Mouse (Mus musculus): ENCODE measurements around the gene Rcor2. TPM values are rescaled to one million over a fixed set of nuclear protein-coding genes. Genes with fewer than 3 reads are reported as not detected.

The Rcor2 gene
- polyA plus RNA-seq, 1 experiment from 2014 or later, result 9.7 TPM

- Histone ChIP-seq H3K27ac (no peak overlapping the region), H3K9me3 (no peaks in the 10 kb centered on the region), H3K4me3 (no peak overlapping the region), H3K4me2 (no peak overlapping the region), H3K4me1 (peaks cover 43% of the 10 kb centered on the region), H3K36me3 (no peaks in the 10 kb centered on the region), H3K9ac (no peak overlapping the region), H3K27me3 (no peaks in the 10 kb centered on the region)
- ATAC-seq (ENCODE audit: borderline replicate concordance, extremely low read depth, low FRiP score, low TSS enrichment), result no peak
- WGBS, result 64% methylated on average over 7 of the region's 7 CpGs
Observed at GRCm38 (mm10) chr19:7301647-7302492, 34.7 kb downstream of the Rcor2 start.

DNA sequence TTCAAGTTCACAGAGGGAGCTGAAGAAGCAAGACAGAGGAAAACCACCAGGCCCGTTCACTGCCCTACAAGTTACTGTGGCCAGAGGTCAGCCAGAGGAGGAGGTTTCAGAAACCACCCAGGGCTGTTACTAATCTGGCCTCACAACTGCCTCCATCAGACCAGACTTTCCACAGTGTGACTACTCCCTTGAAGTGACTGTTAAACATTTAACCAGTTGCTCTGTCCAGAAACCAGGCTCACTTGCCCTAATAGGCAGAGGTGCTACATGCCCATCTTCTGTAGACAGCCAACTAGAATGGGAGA, 35.3 kb downstream of the Rcor2 start:
- Histone ChIP-seq H3K4me2 (no peak overlapping the region), H3K4me3 (no peak overlapping the region), H3K9ac (no peak overlapping the region), H3K27me3 (no peaks in the 10 kb centered on the region), H3K36me3 (no peaks in the 10 kb centered on the region), H3K9me3 (no peaks in the 10 kb centered on the region), H3K27ac (no peak overlapping the region), H3K4me1 (peaks cover 49% of the 10 kb centered on the region)
- no peak for ATAC-seq (ENCODE audit: borderline replicate concordance, extremely low read depth, low FRiP score, low TSS enrichment)
- 72% methylated on average over 1 of the region's 1 CpGs for WGBS

DNA sequence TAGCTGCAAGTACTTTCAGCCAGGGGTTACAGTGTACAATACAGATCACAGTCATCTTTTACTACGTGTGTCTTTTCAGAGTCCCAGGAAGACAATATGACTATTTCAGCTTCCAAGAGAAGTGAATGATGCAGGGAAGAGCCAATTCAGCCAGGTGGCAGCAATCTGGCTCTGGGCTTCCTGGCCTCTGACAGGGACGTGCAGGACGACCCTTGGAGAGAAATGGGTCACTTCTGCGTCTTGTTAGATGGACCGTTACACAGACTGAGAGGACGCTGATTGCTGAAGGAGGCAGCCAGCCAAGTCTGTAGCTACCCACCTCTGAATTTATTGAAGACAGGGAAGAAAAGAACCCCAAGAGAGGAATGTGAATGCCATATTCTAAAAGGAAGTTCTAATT, 36.7 kb downstream of the Rcor2 start:
- no peak overlapping the region for H3K4me3 ChIP-seq
- no peak overlapping the region for H3K9ac ChIP-seq
- H3K36me3 ChIP-seq, result no peaks in the 10 kb centered on the region
- WGBS, result 57% methylated on average over 6 of the region's 6 CpGs
- no peaks in the 10 kb centered on the region for H3K27me3 ChIP-seq
- H3K4me2 ChIP-seq, result no peak overlapping the region
- peaks cover 62% of the 10 kb centered on the region for H3K4me1 ChIP-seq
- H3K27ac ChIP-seq, result no peak overlapping the region
- H3K9me3 ChIP-seq, result no peaks in the 10 kb centered on the region
- no peak for ATAC-seq (ENCODE audit: borderline replicate concordance, extremely low read depth, low FRiP score, low TSS enrichment)

DNA sequence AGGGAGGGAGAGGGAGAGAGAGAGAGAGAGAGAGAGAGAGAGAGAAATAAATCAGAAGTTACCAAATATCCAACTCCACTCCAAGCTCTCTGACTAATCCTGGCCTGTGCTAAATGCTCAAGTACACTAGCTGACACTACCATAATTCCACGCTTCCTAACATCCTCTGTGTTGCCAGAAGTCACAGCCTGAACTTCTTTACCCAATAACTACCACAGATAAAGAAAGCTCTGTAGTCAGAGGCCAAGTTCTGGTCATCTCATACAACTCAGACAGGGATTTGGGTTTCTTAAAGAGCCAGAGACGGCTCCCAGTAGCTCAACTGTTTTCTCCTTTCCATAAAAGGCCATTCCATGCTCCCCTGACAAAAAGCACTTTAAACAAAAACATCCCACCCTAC, 37.7 kb downstream of the Rcor2 start:
- peaks cover 64% of the 10 kb centered on the region for H3K4me1 ChIP-seq
- no peaks in the 10 kb centered on the region for H3K27me3 ChIP-seq
- no peak for ATAC-seq (ENCODE audit: borderline replicate concordance, extremely low read depth, low FRiP score, low TSS enrichment)
- H3K36me3 ChIP-seq, result no peaks in the 10 kb centered on the region
- H3K4me2 ChIP-seq, result no peak overlapping the region
- 56% methylated on average over 2 of the region's 2 CpGs for WGBS
- no peak overlapping the region for H3K4me3 ChIP-seq
- no peaks in the 10 kb centered on the region for H3K9me3 ChIP-seq
- H3K9ac ChIP-seq, result no peak overlapping the region
- H3K27ac ChIP-seq, result no peak overlapping the region

- ATAC-seq (ENCODE audit: borderline replicate concordance, extremely low read depth, low FRiP score, low TSS enrichment), result no peak
- no peak overlapping the region for H3K4me2 ChIP-seq
- no peak overlapping the region for H3K4me3 ChIP-seq
- H3K4me1 ChIP-seq, result peaks cover 72% of the 10 kb centered on the region
- H3K27ac ChIP-seq, result peak overlapping the region; percentile 75
- H3K27me3 ChIP-seq, result no peaks in the 10 kb centered on the region
- no peaks in the 10 kb centered on the region for H3K36me3 ChIP-seq
- no peaks in the 10 kb centered on the region for H3K9me3 ChIP-seq
- whole genome bisulfite sequencing, result 62% methylated on average over 11 of the region's 11 CpGs
- H3K9ac ChIP-seq, result no peak overlapping the region
Observed at GRCm38 (mm10) chr19:7305380-7306310, 38.5 kb downstream of the Rcor2 start.

DNA sequence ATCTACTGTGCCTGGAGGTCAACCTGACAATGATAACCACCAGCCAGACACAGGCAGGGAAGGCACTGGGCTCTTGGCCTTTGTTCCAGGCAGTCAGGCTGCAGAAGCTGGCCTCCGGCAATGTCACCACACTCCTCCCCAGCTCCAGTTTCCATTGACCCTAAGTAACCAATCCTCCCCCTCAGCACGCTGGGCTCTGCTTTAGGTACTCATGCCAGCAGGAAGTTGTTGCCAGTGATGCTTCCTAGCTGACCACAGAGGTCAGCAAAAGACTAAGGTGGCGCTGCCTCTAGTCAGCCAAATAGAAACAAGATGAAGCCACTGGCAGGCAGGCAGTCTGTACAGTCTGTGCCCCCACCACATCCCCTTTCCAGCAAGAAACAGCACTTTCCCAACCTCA, 39.8 kb downstream of the Rcor2 start:
- Histone ChIP-seq H3K4me2 (no peak overlapping the region), H3K4me3 (no peak overlapping the region), H3K36me3 (no peaks in the 10 kb centered on the region), H3K4me1 (peaks cover 79% of the 10 kb centered on the region), H3K27ac (peak overlapping the region; percentile 75), H3K27me3 (no peaks in the 10 kb centered on the region), H3K9me3 (no peaks in the 10 kb centered on the region), H3K9ac (no peak overlapping the region)
- 49% methylated on average over 3 of the region's 3 CpGs for WGBS
- no peak for ATAC-seq (ENCODE audit: borderline replicate concordance, extremely low read depth, low FRiP score, low TSS enrichment)

DNA sequence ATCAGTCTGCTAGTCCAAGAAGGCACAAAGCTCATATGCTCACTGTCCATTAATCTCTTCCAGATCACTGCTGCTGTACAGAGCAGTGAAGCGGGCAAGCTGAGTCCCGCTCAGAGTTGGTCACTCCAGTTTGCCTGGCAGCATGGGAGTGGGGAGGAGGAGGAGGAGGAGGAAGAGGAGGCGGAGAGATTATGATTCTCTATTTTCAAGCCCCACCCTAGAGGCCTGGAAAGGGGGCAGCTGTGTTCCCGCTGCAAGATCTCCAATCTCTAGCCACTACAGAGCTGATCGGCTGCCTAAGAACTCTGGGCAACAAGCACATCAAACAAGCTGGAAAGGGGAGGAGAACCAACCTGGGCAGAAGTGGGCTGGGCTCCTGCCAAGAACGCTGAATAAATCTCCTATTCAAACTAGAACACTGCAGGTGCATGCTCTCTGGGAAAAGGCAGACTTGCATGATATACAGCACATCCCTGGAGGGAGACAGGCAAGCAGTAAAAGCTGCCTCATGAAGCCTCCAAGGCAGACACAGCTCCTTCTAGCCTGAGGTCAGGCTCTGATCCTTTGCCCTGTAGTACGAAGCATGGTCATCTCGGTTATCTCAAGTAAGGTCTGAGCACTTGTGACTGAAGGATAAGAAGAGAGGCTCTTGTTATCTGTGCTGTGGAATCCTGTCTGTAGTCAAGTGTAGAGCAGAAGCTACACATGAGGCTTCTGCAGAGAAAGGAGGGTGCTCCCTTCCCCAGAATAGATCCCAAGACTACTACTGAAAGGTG, 41.1 kb downstream of the Rcor2 start:
- Histone ChIP-seq H3K9ac (no peak overlapping the region), H3K4me2 (peak overlapping the region; percentile 5; the same call in 1 of the 2 replicates), H3K4me1 (peaks cover 72% of the 10 kb centered on the region), H3K9me3 (no peaks in the 10 kb centered on the region), H3K4me3 (no peak overlapping the region), H3K27me3 (no peaks in the 10 kb centered on the region), H3K27ac (peak overlapping the region; percentile 75), H3K36me3 (no peaks in the 10 kb centered on the region)
- 37% methylated on average over 8 of the region's 8 CpGs for WGBS
- peak; percentile 65 for ATAC-seq (ENCODE audit: borderline replicate concordance, extremely low read depth, low FRiP score, low TSS enrichment)

- Histone ChIP-seq H3K36me3 (no peaks in the 10 kb centered on the region), H3K4me2 (no peak overlapping the region), H3K9me3 (no peaks in the 10 kb centered on the region), H3K4me3 (no peak overlapping the region), H3K4me1 (peaks cover 77% of the 10 kb centered on the region), H3K27me3 (no peaks in the 10 kb centered on the region), H3K27ac (peak overlapping the region; percentile 94), H3K9ac (no peak overlapping the region)
- no peak for ATAC-seq (ENCODE audit: borderline replicate concordance, extremely low read depth, low FRiP score, low TSS enrichment)
- WGBS, result 61% methylated on average over 2 of the region's 2 CpGs
Observed at GRCm38 (mm10) chr19:7309738-7310330, 42.7 kb downstream of the Rcor2 start.

DNA sequence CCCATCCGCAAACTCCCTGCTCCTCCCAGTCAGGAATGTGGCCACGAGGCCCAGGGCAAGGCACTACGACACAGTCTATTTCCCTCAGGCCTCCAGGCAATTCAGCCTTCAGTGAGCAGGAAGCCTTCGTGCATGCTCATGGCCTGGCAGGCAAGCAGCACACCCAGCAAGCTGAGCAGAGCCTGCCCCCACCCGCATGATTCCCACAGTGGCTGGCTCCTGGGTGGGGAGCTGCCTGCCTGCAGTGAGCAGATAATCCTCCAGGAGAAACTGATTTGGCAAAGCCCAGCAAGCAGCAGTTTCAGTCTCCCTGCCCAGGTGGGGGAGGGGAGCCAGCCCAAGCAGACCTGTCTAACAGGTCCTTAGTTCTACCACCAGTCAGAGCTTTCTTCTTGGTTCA, 43.6 kb downstream of the Rcor2 start:
- Histone ChIP-seq H3K4me1 (peaks cover 79% of the 10 kb centered on the region), H3K9me3 (no peaks in the 10 kb centered on the region), H3K27ac (peak overlapping the region; percentile 94), H3K4me3 (no peak overlapping the region), H3K4me2 (peak overlapping the region; percentile 34), H3K9ac (peak overlapping the region; percentile 27; the same call in 1 of the 2 replicates), H3K36me3 (no peaks in the 10 kb centered on the region), H3K27me3 (no peaks in the 10 kb centered on the region)
- ATAC-seq (ENCODE audit: borderline replicate concordance, extremely low read depth, low FRiP score, low TSS enrichment), result peak; percentile 74
- 27% methylated on average over 5 of the region's 5 CpGs for WGBS

- no peak for ATAC-seq (ENCODE audit: borderline replicate concordance, extremely low read depth, low FRiP score, low TSS enrichment)
- Histone ChIP-seq H3K4me1 (peaks cover 75% of the 10 kb centered on the region), H3K4me2 (peak overlapping the region; percentile 38), H3K36me3 (no peaks in the 10 kb centered on the region), H3K9me3 (no peaks in the 10 kb centered on the region), H3K4me3 (no peak overlapping the region), H3K9ac (0 out of 2 replicates have a peak overlapping the region, but pooled peaks have one; percentile 10), H3K27me3 (no peaks in the 10 kb centered on the region), H3K27ac (peak overlapping the region; percentile 94)
- 30% methylated on average over 10 of the region's 10 CpGs for WGBS
Observed at GRCm38 (mm10) chr19:7311306-7311705, 44.2 kb downstream of the Rcor2 start.

GRCm38 (mm10) chr19:7313660-7314059, 46.5 kb downstream of the Rcor2 start:
- Histone ChIP-seq H3K4me3 (no peak overlapping the region), H3K4me1 (peaks cover 52% of the 10 kb centered on the region), H3K9me3 (no peaks in the 10 kb centered on the region), H3K4me2 (no peak overlapping the region), H3K9ac (no peak overlapping the region), H3K27ac (no peak overlapping the region), H3K27me3 (no peaks in the 10 kb centered on the region), H3K36me3 (no peaks in the 10 kb centered on the region)
- 76% methylated on average over 2 of the region's 2 CpGs for WGBS
- no peak for ATAC-seq (ENCODE audit: borderline replicate concordance, extremely low read depth, low FRiP score, low TSS enrichment)
